Mouse (Mus musculus) large intestine, adult 2 months (tissue): ENCODE data around the gene Kitl. TPM values are rescaled to one million over a fixed set of nuclear protein-coding genes. Genes with fewer than 3 reads are reported as not detected.

Experiments
- DNase-seq: peaks from one replicate; pipeline ENCODE4 v3.0.0-alpha.2; 2012; ENCODE audit warnings: low read depth, low spot score
- WGBS: fragments of 180-500 bp; shearing (Covaris S2); methylation state at CpG from one replicate; pipeline ENCODE4 v1.1.7; 2018; 5-methylcytosine and 5-hydroxymethylcytosine counted together
- polyA plus RNA-seq: library from polyadenylated mRNA; depleted of rRNA; stranded (reverse); fragments of >200 nt; gene quantifications from 2 replicates; pipeline ENCODE4 v1.2.3, GENCODE M21; 2012

The Kitl gene
- polyA plus RNA-seq, 1 experiment: 16.9 TPM

GRCm38 (mm10) chr10:100072641-100073040, 57.2 kb downstream of the Kitl start:
- DNase-seq: no peak
- WGBS: 55% methylated on average over 1 of the region's 1 CpGs

DNA sequence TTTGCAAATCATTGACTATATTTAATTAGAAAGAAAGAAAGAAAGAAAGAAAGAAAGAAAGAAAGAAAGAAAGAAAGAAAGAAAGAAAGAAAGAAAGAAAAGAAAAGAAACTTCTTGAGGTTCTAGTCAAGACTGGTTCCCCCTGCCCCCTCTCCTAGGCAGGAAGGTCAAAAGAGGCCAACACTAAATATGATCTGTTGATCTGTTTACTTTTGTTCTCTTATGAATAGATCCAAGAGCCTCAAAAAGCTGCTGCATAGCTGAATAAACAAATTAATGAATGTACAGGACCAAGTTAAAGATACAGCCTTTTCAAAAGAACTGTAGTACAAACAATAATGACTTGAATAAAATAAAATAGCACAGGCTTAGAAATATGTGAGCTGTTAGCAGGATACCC, 57.7 kb downstream of the Kitl start:
- no peak for DNase-seq

DNA sequence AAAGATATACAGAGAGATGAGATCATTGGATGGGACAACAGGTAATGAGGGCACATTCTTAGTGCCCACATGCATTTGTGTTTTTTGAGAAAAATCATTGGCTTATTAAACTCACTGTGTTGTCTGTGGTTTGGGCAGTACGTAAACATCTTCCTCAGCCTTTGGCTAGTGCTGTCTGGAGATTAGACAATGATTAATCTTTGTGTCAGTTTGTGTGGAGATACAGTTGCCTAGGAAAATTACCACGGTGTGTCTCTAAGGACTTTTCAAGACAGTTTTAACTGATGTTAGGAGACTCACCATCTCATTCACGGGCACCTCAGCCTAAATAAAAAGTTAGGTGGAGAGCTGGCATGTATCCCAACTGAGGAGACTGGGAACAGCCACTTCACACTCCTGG, 85.7 kb downstream of the Kitl start:
- WGBS: 8% methylated on average over 3 of the region's 3 CpGs
- no peak for DNase-seq

DNA sequence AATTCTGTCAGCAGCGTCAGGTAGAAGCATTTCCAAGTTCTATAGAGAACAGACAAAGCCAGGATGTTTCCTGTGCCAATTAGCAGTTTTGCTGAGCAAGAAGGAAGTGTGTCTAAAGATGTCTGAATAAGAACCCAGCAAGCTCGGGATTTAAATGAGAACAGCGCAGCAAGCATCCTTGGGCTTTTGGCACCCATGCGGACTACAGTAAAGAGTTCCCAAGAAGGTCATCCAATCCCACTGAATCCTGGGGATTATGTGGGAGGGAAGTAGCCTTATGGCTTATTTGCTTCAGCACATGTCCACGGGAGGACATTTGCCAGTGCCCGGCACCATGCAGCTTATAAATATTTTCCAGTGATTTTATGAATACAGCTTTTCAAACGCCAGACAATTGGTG, 95.8 kb downstream of the Kitl start:
- WGBS: 69% methylated on average over 7 of the region's 7 CpGs
- no peak for DNase-seq

DNA sequence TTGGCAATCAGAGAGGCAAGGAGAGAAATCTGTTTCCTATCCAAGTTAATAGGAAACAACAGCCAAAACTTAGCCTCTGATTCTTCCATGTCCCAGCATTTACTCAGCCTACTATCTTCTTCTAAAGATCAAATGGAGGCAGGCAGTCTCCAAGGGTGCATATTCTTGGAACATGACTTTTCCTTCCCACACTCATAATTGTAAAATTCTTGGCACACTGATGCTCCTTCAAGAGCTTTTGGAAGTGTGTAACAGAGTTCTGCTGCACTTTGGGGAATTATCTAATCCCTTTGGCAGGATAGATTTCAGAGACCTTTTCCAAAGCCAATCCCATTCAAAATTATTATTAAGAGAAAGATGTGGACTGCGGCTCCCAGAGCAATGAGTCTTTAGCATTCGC, 100.1 kb downstream of the Kitl start:
- no peak for DNase-seq
- 77% methylated on average over 2 of the region's 2 CpGs for WGBS

GRCm38 (mm10) chr10:100124452-100124851, 109.0 kb downstream of the Kitl start:
- DNase-seq: no peak
- WGBS: 71% methylated on average over 5 of the region's 5 CpGs

DNA sequence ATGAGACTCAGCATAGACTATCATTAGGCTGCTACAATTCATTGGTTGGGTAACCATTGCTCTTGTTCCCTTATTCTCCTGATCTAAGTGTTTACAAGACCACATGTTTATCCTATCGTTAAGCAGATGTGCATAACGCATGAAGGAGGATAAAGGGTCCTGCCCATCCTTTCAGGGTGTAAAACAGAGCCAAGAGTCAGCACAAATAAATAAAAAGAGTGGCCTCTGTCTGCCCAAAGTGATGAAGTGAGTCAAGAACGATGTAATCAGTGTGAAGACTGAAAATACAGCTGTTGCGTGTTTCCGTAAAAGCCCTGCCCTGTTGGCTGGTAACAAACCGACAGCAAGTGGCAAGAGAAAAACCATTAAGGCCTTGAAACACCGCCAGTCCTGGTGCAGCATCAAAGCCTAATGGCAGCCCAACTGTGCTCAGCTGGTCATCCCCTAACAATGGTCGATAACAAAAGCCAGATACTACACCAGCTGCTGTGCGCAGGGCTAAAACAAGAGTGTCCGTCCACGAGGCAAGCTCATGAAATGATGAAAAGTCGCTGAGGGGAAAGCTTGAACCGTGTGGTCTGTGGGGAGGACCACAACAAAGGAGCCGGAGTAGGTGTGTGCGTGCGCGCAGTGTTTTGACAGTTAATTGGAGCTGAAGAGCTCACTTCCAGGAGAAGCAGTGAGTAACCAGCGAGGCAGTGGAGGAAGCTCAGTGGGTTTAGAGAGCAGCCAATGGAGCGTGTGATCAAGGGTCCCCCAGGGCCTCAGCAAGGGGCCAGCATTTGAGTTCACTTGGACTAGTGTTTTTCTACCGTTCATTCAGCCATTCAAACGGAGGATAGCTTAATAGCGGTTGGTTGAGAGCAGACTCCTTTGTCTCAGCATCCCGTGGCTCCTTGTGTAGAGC, 112.7 kb downstream of the Kitl start:
- 81% methylated on average over 23 of the region's 23 CpGs for WGBS
- no peak for DNase-seq

DNA sequence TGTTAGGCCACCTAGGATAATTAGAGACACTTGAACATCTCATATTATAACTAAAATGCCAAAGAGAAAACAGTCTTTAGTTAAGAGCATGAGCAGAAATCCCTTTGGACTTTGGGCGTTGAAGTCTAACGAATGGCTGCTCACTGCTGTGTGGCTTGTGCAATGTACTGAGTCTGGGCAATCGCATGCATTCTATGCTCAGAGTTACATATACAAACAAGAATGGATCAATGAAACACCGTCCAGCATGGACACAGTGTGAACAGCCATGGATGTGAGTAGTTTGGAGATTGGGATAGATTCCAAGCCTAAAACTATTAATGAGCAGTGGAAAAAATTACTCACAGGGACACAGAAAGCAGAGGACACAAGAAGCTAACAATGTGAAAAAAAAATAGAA, 116.2 kb downstream of the Kitl start:
- 75% methylated on average over 4 of the region's 4 CpGs for WGBS
- DNase-seq: no peak

DNA sequence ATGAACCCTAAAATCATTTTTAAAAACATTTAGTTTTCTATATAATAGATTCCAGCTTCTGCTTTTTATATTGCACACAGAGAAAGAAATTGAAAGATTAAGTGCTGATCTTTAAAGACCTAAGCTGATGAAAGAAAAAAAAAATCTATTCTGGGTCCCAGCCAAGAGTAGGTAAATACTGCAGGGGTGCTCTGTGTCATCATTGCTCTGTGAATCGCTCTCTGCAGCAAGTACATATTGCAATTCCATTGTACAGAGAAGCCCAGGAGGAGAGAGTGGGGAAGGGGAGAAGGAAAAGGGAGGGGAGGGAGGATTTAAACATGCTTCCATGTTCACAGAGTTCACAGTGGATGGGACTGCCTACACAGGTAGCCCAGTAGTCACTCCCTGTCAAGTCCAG, 116.9 kb downstream of the Kitl start:
- DNase-seq: no peak

DNA sequence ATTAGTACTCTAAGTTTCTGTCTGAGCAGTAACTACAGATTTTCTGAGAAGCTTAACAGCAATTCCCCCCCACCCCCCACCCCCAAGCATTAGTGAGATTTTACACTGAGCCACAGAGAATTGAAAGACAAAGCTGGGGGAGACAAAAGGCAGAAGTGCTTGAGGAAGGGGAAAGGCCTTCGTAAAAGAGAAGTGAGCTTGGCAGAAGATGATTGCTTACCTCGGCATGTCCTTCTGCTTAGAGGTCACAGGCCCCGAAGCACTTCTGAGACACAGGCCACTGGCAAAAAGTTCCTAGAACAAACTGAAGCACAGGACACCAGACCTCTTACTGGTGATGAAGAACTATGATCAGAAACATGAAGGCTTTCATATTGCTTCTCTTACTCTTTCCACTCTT, 123.1 kb downstream of the Kitl start:
- no peak for DNase-seq
- 81% methylated on average over 3 of the region's 3 CpGs for WGBS

More for the DNA sequence above, 116.9 kb downstream of the Kitl start:
- WGBS: 59% methylated on average over 1 of the region's 1 CpGs

GRCm38 (mm10) chr10:100148123-100148522, 132.7 kb downstream of the Kitl start:
- DNase-seq: no peak
- 89% methylated on average over 6 of the region's 6 CpGs for WGBS
